Mouse (Mus musculus) neural tube, embryonic 13.5 days (tissue): ENCODE measurements at regions not wholly inside any gene's neighbourhood (a gene's known extent, or its start where the extent isn't known, plus 50 kb on each side); places are given as distances from the start of the nearest gene placed in this dataset.

Experiments
- ATAC-seq: fragments of 200-750 bp; cut with Nextera tagmentation; 2 replicates; pipeline ENCODE4 v1.8.0; 2017; ENCODE audit warnings: low read depth, mild to moderate bottlenecking, moderate TSS enrichment, moderate library complexity
- H3K27ac ChIP-seq: fragments of 300-500 bp; sonication (generic); replicated peaks from 2 replicates; pipeline ENCODE4 v1.5.1; 2015; ENCODE audit warnings: moderate library complexity, mild to moderate bottlenecking, inconsistent platforms
- H3K27me3 ChIP-seq: fragments of 300-500 bp; sonication (generic); 2 replicates; pipeline ENCODE4 v1.6.1; 2015; ENCODE audit warnings: mild to moderate bottlenecking, inconsistent platforms
- H3K36me3 ChIP-seq: fragments of 300-500 bp; sonication (generic); 2 replicates; pipeline ENCODE4 v1.6.1; 2015; ENCODE audit warnings: mild to moderate bottlenecking, inconsistent platforms
- H3K4me1 ChIP-seq: fragments of 300-500 bp; sonication (generic); replicated peaks from 2 replicates; pipeline ENCODE4 v1.6.1; 2015; ENCODE audit warnings: inconsistent platforms
- H3K4me2 ChIP-seq: fragments of 300-500 bp; sonication (generic); 2 replicates; pipeline ENCODE4 v1.6.1; 2015; ENCODE audit warnings: inconsistent platforms, mild to moderate bottlenecking, moderate library complexity
- H3K4me3 ChIP-seq: fragments of 300-500 bp; sonication (generic); 2 replicates; pipeline ENCODE4 v1.5.1; 2015; ENCODE audit warnings: mild to moderate bottlenecking, inconsistent platforms
- H3K9ac ChIP-seq: fragments of 300-500 bp; sonication (generic); 2 replicates; pipeline ENCODE4 v1.6.1; 2015; ENCODE audit warnings: moderate library complexity, mild to moderate bottlenecking, inconsistent platforms
- H3K9me3 ChIP-seq: fragments of 300-500 bp; sonication (generic); 2 replicates; pipeline ENCODE4 v1.6.1; 2016; ENCODE audit warnings: inconsistent platforms
- WGBS: fragments of 180-500 bp; shearing (Covaris S2); methylation state at CpG from one replicate; pipeline ENCODE4 v1.1.7; 2015; 5-methylcytosine and 5-hydroxymethylcytosine counted together

- ATAC-seq = no peak
- H3K9ac ChIP-seq = no peak overlapping the region
- no peak overlapping the region for H3K4me2 ChIP-seq
- WGBS = 80% methylated on average over 7 of the region's 7 CpGs
- H3K9me3 ChIP-seq = no peaks in the 10 kb centered on the region
- peaks cover 7% of the 10 kb centered on the region for H3K4me1 ChIP-seq
- no peak overlapping the region for H3K27ac ChIP-seq
- no peaks in the 10 kb centered on the region for H3K27me3 ChIP-seq
- H3K4me3 ChIP-seq = no peak overlapping the region
- no peaks in the 10 kb centered on the region for H3K36me3 ChIP-seq
Observed at GRCm38 (mm10) chr3:58116848-58117247, 269.0 kb upstream of the Pfn2 start.

GRCm38 (mm10) chr3:58120051-58120450 lies 272.2 kb upstream of the Pfn2 start:
- H3K4me1 ChIP-seq = 0 out of 2 replicates have a peak, but pooled peaks cover 4% of the 10 kb centered on the region

GRCm38 (mm10) chr3:58122456-58123359 lies 274.8 kb upstream of the Pfn2 start:
- peak; percentile 89; the same call in 1 of the 2 replicates for ATAC-seq
- no peaks in the 10 kb centered on the region for H3K9me3 ChIP-seq
- H3K27me3 ChIP-seq = no peaks in the 10 kb centered on the region
- WGBS = 48% methylated on average over 19 of the region's 19 CpGs
- H3K4me3 ChIP-seq = no peak overlapping the region
- H3K9ac ChIP-seq = no peak overlapping the region
- peak overlapping the region; percentile 27; the same call in 1 of the 2 replicates for H3K4me2 ChIP-seq
- no peak overlapping the region for H3K27ac ChIP-seq
- H3K4me1 ChIP-seq = 0 out of 2 replicates have a peak, but pooled peaks cover 4% of the 10 kb centered on the region
- no peaks in the 10 kb centered on the region for H3K36me3 ChIP-seq

More at GRCm38 (mm10) chr3:58120051-58120450, 272.2 kb upstream of the Pfn2 start:
- Histone ChIP-seq H3K9ac (no peak overlapping the region), H3K4me3 (no peak overlapping the region), H3K27ac (no peak overlapping the region), H3K4me2 (no peak overlapping the region), H3K9me3 (no peaks in the 10 kb centered on the region), H3K36me3 (no peaks in the 10 kb centered on the region), H3K27me3 (no peaks in the 10 kb centered on the region)
- WGBS = 44% methylated on average over 3 of the region's 3 CpGs
- no peak for ATAC-seq

GRCm38 (mm10) chr3:58123396-58124077 lies 275.7 kb upstream of the Pfn2 start:
- no peaks in the 10 kb centered on the region for H3K36me3 ChIP-seq
- no peak overlapping the region for H3K27ac ChIP-seq
- no peak overlapping the region for H3K9ac ChIP-seq
- 0 out of 2 replicates have a peak, but pooled peaks cover 4% of the 10 kb centered on the region for H3K4me1 ChIP-seq
- H3K27me3 ChIP-seq = no peaks in the 10 kb centered on the region
- no peak for ATAC-seq
- WGBS = 79% methylated on average over 7 of the region's 7 CpGs
- no peak overlapping the region for H3K4me2 ChIP-seq
- no peaks in the 10 kb centered on the region for H3K9me3 ChIP-seq
- H3K4me3 ChIP-seq = no peak overlapping the region

DNA sequence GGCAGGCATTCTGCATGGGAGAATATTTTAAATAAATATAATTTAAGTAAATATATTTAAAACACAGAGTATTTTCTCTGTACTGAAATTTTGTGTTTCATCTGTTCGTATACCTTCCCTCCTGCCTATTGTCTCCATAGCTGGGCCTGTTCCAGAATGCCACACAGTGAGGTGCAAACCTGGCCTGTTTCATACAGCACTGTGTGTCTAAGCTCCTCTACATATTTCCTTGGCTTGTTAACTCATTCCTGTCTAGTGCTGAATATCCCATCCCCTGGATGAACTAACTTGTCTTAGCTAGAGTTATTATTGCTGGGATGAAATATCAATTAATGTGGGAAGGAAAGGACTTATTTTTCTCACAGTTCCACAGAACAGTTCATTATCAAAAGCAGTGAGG lies 277.0 kb upstream of the Pfn2 start:
- no peaks in the 10 kb centered on the region for H3K9me3 ChIP-seq
- H3K27me3 ChIP-seq = no peaks in the 10 kb centered on the region
- H3K4me3 ChIP-seq = no peak overlapping the region
- no peak overlapping the region for H3K27ac ChIP-seq
- no peak overlapping the region for H3K9ac ChIP-seq
- no peaks in the 10 kb centered on the region for H3K36me3 ChIP-seq
- 0 out of 2 replicates have a peak, but pooled peaks cover 4% of the 10 kb centered on the region for H3K4me1 ChIP-seq
- H3K4me2 ChIP-seq = no peak overlapping the region
- no peak for ATAC-seq
- 84% methylated on average over 1 of the region's 1 CpGs for WGBS

GRCm38 (mm10) chr3:58126996-58127395 lies 279.1 kb upstream of the Pfn2 start:
- Histone ChIP-seq H3K4me3 (no peak overlapping the region), H3K9ac (no peak overlapping the region)

DNA sequence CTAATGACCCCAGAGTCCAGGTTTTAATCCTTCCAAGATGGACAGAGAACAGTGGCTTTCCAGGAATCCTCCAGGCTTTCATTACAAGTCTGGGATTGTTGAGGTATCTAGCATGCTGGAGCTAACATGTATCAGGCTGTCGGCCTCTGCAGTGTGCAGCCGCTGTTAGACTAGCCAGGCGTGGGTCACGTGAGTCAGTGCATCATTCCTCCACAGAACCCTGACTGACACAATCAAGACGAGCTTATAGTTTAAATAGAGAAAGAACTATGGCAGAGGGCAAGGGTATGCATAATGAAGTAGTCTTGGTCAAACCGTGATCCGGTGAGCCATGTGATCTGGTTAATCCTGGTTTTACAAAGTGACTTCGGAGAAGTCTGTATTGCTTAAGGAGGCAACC lies 280.2 kb upstream of the Pfn2 start:
- Histone ChIP-seq H3K9me3 (no peaks in the 10 kb centered on the region), H3K36me3 (no peaks in the 10 kb centered on the region), H3K9ac (no peak overlapping the region), H3K27ac (no peak overlapping the region), H3K4me1 (no peaks in the 10 kb centered on the region), H3K27me3 (no peaks in the 10 kb centered on the region), H3K4me3 (no peak overlapping the region), H3K4me2 (no peak overlapping the region)
- WGBS = 85% methylated on average over 8 of the region's 8 CpGs
- ATAC-seq = no peak

More at GRCm38 (mm10) chr3:58126996-58127395, 279.1 kb upstream of the Pfn2 start:
- H3K9me3 ChIP-seq = no peaks in the 10 kb centered on the region
- H3K4me1 ChIP-seq = 0 out of 2 replicates have a peak, but pooled peaks cover 4% of the 10 kb centered on the region
- H3K27ac ChIP-seq = no peak overlapping the region
- no peak overlapping the region for H3K4me2 ChIP-seq
- H3K36me3 ChIP-seq = no peaks in the 10 kb centered on the region
- ATAC-seq = no peak
- H3K27me3 ChIP-seq = no peaks in the 10 kb centered on the region

GRCm38 (mm10) chr3:58129358-58129903 lies 281.6 kb upstream of the Pfn2 start:
- no peaks in the 10 kb centered on the region for H3K36me3 ChIP-seq
- no peaks in the 10 kb centered on the region for H3K4me1 ChIP-seq
- H3K4me2 ChIP-seq = no peak overlapping the region
- ATAC-seq = no peak
- no peak overlapping the region for H3K27ac ChIP-seq
- H3K9me3 ChIP-seq = no peaks in the 10 kb centered on the region
- H3K4me3 ChIP-seq = no peak overlapping the region
- 52% methylated on average over 6 of the region's 6 CpGs for WGBS
- H3K27me3 ChIP-seq = no peaks in the 10 kb centered on the region
- no peak overlapping the region for H3K9ac ChIP-seq

- no peak for ATAC-seq
- WGBS = 17% methylated on average over 10 of the region's 10 CpGs
- Histone ChIP-seq H3K9ac (no peak overlapping the region), H3K36me3 (no peaks in the 10 kb centered on the region), H3K4me1 (no peaks in the 10 kb centered on the region; the same call in 1 of the 2 replicates), H3K4me3 (no peak overlapping the region), H3K9me3 (no peaks in the 10 kb centered on the region), H3K27ac (no peak overlapping the region), H3K4me2 (no peak overlapping the region), H3K27me3 (no peaks in the 10 kb centered on the region)
Observed at GRCm38 (mm10) chr3:58135607-58136365, 278.7 kb upstream of the Tsc22d2 start.

DNA sequence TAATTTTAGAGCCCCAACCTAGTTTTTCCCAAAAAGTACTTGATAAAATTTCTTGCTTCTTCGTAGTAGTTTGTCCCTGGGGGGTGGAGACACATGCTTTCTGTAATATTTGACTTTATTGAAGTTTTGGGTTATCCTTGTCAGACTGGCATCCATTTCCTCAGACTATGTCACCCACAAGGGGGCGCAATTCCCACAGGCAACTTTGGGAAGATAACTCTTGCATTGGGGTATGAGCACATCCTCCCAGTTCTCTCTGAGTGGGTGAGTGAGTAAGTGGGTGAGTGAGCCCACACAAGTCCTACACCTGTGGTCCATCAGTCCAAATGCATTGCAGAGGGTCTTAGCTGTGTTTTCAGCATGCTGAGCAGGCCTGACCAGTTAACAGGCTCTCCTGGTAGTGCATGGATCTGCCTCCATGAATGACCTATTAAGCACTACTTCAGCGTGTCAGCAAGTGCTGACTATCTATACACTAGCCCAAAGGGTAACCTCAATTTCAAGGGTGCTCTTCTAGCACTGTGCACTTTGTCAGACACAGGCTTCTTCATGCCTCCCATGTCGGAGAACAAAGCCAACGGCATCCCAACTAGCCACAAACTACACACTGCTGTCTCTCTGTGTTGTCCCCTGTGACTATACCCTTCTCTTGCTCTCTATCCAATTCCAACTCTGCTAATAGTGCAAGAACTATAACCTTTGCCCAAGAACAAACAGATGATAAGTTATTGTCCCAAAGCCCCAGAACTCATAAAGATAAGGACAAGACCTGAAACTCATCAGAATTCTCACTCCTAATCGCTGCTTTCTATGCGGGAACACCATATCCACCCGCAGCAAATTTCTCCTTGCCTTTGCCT lies 275.6 kb upstream of the Tsc22d2 start:
- no peaks in the 10 kb centered on the region for H3K9me3 ChIP-seq
- H3K4me2 ChIP-seq = no peak overlapping the region
- H3K4me1 ChIP-seq = no peaks in the 10 kb centered on the region; the same call in 1 of the 2 replicates
- WGBS = 77% methylated on average over 8 of the region's 8 CpGs
- H3K27me3 ChIP-seq = no peaks in the 10 kb centered on the region
- no peak overlapping the region for H3K27ac ChIP-seq
- no peak for ATAC-seq
- H3K4me3 ChIP-seq = no peak overlapping the region
- H3K9ac ChIP-seq = no peak overlapping the region
- H3K36me3 ChIP-seq = no peaks in the 10 kb centered on the region

DNA sequence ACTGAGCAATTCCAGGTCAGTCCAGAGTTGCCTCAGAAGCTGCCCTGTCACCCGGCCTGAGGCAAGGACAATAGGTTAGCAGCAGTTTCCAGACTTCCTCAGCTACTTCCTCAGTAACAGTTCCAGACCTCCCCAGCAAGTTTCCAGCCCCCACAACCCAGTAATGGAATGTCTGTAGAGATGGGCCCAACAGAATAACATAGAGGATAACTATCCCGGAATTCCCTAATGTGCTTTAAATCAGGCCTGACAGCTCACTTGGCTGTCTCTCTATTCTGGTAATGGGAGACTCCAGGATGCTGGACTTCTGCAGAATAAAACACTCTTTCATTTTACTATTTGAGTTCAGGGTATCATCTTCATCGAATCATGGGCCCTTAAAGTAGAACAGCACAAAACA lies 268.4 kb upstream of the Tsc22d2 start:
- Histone ChIP-seq H3K9me3 (no peaks in the 10 kb centered on the region), H3K27ac (no peak overlapping the region), H3K4me1 (no peaks in the 10 kb centered on the region), H3K27me3 (no peaks in the 10 kb centered on the region), H3K4me3 (no peak overlapping the region), H3K9ac (no peak overlapping the region), H3K36me3 (no peaks in the 10 kb centered on the region), H3K4me2 (no peak overlapping the region)
- WGBS = 50% methylated on average over 3 of the region's 3 CpGs
- ATAC-seq = no peak
